Mouse (Mus musculus) C2C12 (cell line): ENCODE measurements around the gene Ptgfrn.

ENCODE experiments used
- CEBPB ChIP-seq: IDR thresholded peaks from one replicate; pipeline ENCODE4 v1.6.1; 2011; ENCODE audit warnings: low read depth, mild to moderate bottlenecking, control low read depth, moderate library complexity
- CTCF ChIP-seq: IDR thresholded peaks from one replicate; pipeline ENCODE4 v1.5.1; 2011; ENCODE audit not compliant: control insufficient read depth, insufficient read depth, insufficient read length
- FOSL1 ChIP-seq: IDR thresholded peaks from one replicate; pipeline ENCODE4 v1.8.0; 2011; ENCODE audit warnings: mild to moderate bottlenecking, low read length; ENCODE audit not compliant: poor library complexity, insufficient read depth, severe bottlenecking
- MAX ChIP-seq: IDR thresholded peaks from one replicate; pipeline ENCODE4 v1.6.1; 2011; ENCODE audit warnings: mild to moderate bottlenecking, control low read depth
- MYOD1 ChIP-seq: IDR thresholded peaks from one replicate; pipeline ENCODE4 v1.6.1; 2011; ENCODE audit warnings: low read depth; ENCODE audit not compliant: control insufficient read depth, insufficient read length
- USF1 ChIP-seq: IDR thresholded peaks from one replicate; pipeline ENCODE4 v1.6.1; 2011; ENCODE audit warnings: low read depth, mild to moderate bottlenecking, control low read depth, moderate library complexity

GRCm38 (mm10) chr3:101036001-101036400 is 74.1 kb downstream of the Ptgfrn start:
- TF ChIP-seq CTCF (no peak), MAX (no peak), CEBPB (no peak), MYOD1 (no peak), USF1 (no peak), FOSL1 (no peak)
